Mouse (Mus musculus): ENCODE results near the gene Bmf.

Bmf gene

DNA sequence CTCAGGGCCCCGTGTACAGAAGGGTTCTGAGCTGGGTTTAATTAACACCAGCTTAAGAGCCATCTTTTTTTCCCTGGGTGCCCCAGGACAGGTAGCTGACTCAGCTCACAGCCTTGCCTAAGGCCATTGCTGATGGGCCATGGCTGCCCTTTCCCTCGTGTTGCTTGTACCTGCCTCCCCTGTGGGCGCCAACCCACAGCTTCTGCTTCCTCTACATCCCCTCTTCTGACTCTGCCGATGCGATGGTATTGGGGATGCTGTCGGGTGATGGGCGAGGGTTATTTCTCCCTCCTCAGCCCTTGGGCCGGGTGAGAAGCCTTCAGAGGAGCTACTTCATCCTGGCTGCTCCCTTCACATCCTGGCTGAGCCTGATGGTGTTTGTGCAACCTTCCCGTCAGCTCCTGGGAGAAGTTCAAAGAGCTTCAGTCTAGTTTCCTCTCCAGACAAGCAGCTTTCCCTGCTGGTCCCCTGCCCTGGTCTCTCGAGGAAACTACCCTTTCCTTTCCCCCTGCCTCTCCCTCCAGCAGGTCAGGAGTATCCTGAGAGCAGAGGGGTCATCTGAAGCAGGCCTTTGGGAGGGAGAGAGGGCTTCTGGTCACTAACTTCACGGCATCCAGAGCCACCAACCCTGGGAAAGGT is 37.6 kb downstream of the Bmf start:
- no peak for DNase-seq

DNA sequence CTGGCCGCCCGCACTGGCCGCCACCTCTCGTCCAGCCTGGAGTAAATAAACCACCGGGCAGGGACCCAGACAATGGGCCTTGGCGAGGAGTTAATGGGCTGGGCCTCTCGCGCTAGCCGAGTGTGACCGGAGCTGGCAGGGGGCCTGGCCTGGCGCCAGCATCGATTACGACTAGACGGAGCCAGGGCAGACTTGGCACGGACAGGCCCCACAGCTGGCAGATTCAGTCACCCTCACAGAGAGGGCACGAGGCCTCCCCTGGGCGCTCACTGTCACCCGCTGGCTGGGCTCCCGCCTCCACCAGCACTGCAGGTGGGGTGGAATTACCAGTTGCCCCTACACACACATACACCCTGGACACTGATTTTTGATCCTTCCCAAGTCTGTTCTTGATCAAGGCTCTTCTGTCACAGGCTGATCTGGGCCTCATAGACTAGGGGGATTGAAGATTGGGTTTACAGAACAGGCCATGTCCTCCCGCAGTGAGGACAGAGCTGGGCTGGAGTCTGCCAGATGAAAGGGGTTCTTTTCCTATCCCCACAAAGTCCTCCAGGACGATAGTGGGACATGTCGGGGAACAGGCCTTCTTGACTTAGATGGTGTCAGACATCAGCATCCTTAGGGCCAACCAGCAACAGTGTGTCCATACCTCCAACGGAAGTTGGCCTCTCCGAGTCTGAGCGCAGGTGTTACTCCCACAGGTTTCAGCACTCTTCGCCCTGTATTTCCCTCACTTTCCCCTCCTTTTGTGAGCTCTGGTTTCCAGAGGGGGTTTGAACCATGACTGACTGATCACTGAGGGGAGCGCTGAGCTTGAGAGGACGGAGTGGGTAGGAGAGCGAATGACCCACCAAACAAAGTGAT is 38.8 kb downstream of the Bmf start:
- DNase-seq = no peak

DNA sequence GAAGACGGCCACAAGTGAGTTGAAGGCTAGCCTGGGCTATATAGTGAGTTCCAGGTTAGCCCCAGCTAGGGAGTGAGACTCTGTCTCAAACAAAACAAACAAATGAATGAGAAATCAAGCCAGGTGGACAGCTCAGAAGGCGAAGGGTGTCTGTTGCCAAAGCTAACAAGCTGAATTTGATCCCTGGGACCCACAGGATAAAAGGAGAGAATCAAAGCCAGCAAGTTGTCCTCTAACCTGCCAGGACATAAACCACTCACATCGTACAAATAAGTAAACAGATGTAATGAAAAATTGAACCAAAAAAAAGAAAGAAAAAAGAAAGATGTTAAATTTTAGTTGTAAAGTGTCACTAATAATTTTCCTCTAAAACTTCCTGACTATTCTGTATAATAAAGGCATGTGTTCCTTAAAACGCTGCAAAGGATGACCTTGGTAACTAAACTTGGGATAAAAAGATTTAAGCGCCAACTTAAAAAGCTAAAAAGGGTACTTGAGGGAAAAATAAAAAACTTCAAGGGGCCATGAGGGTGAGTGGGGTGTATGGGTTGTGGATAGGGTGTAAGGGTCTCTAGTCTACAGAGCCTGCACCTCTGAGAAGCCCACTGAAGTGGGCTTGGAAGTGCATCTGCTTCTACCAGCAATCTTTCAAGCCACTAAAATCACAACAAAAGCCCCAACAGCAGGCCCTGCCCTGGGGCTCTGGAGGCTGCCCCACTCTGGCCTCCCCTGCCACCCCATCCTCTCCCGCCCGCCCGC is 39.6 kb downstream of the Bmf start:
- no peak for DNase-seq

DNA sequence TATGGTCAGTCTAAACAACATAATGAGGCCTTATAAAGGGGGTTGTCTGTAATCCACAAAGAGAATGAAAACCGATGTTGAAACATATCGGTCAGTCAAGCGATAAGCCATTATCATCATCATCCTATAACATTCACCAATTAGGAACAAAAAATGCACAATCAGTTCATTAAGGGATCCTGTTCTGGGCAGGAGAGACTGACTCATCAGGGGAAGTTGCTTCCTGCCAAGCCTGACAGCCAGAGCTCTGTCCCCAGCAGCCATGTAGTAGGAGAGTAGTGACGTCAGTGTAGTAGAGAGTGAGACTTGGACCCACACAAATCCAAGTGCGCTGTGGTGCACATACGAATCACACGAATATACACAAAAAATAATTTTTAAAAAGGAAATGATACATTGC is 42.4 kb downstream of the Bmf start:
- no peak for DNase-seq

DNA sequence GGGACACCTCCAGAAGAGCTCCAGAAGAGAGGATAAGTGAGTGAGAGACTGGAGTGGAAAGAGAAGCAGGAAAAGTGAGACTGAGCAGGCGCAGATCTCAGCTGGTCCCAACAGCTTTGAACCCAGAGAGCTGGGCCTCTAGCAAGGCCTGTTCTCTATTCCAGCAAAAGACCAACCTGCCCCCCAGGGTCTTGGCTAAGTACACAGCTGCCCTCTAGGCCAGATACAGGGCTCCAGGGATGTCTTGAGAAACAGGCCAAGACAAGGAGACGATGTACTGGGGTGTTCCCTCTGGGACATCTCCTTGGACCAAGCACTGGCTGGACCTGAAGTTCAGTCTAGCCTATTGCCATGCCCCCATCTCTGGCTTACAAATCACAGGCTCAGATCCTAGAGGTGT is 49.3 kb downstream of the Bmf start:
- peak; percentile 55 for DNase-seq

DNA sequence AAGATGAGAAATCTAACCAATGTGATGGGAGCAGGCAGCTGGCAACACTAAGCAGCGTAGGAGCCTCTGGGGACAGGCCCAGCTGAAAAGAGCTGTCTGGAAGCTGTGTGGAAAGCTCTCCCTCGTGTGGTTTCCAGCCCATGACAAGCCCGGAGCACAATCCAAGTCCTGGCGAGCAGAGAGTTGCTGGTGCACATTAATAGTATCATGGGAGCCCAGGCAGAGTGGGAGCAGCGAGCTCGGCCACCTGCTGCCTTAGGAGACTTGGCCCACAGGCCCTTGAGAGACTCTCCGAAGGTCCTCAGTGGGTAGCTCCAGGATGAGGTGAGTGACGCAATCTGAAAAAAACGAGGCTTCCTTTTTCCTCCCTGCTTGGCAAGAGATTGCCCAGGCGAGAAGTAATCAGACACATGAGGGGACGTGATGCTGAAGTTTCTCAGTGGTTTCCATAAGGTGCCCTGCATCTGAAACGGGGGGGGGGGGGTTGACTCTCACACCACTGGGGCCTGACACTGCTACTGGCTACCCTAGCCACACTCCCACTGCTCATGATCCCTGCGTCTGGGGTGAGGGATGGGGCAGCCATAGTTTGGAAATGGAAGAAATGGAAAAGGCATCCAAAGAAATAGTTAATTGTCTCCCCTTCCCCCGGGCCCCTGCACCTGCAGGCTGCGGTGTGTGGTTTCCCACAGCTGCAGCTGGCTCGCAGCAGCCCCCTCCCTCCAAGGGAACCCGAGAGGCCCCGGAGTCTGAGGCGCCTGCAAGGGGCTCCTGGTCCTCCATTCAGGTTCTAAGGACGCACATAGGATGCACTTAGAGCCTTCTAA is 50.1 kb downstream of the Bmf start:
- DNase-seq = peak; percentile 92

DNA sequence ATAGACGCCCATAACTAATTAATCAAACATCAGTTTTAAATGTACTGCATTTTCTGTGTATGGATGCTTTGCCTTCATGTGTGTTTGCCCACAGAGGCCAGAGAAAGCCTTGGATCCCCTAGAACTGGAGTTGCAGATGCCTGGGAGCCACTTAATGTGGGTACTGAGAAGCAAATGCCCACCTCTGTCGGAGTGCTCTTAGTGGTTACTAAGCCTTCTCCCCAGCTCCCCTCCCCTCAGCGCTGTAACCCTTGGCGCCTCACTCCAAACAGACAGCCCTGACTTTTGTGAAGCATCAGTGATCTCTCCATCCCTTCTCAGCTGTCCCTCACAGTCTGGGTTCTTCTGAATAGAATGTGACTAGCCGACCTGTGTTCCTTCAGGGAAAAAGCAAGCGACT is 51.0 kb downstream of the Bmf start:
- peak; percentile 72 for DNase-seq

DNA sequence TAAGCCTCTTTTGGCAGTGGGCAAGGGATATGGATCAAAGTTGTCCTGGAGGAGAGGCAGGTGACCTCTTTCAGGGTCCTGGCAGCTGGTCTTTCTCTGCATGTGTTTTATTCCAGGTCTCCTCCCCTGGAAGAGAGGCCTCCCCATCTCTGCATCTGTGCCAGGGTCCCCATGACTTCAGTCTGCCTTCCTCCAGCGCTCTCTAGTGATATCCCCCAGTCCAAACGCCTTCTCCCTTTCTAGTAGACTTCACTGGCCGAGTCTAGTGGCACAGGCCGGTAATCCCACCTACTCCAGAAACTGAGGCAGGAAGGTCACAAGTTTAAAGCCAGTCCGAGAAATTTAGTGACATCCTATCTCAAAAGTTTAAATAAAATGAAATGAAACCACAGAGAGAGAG is 51.6 kb downstream of the Bmf start:
- peak; percentile 51 for DNase-seq

DNA sequence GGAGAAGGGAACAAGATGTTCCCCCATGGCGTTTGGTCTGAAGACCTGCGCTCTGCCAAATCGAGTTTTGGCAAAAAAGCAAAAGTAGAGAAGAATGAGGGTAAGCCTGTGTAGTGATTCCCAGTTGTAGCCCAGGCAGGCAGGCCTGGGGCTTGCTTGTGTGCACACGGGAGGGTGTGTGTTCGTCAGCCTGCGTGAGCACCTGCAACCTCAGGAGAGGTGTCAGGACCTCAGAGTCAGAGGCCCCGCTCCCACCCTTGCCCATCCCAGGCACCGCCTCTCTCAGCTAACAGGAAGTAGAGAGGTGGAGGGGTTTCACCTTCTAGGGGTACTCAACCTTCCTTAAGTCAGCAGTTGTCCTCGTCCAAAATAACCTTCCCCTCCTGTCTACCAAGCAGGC is 54.5 kb downstream of the Bmf start:
- peak; percentile 79 for DNase-seq

DNA sequence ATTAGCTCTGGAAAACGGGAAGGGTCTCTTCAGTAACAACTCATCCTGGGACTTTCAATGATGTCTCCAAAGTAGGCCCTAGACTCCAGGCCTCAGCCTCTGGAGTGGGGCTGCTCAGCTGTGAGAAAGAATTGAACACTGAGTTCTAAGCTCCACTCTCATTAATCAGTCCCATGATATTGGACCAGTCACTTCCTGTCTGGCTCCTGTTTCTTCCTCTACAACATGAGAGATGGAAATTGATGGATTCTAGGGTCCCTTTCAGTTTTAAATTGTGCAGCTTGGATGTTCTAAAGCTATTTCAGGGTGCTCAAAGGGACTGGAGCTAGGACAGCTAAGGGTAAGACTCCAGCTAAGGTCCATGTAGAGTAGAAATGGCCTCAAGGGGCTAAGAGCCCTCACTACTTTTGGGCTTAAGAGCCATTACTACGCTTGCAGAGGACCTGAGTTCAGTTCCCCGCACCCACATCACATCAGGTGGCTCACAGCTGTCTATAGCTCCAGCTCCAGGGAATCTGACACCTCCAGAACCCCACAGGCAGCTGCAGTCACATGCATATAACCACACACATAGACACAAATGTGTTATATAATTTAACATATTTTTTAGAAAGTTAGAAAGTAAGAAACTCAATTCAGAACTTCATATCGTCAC is 57.6 kb downstream of the Bmf start:
- DNase-seq = peak; percentile 59

DNA sequence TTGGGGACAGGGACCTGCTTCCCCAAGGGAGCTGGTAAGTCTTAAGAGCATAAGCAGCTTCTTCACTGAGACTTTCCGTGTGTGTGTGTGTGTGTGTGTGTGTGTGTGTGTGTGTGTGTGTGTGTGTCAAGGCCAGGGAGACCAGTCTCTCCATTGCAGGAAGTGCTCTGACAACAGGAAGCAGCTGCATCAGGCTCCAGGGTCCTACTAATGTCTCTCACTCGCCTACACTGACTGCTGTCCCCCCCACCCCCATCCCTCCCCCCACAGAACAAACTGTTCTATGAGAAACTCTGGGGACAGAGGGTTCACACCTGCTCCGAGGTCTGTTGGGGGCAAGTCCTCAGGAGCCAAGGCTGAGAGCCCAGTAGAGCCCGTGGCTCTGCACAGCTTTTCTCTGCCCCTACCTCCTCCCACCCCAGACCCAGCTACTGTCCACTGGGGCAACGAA is 58.2 kb downstream of the Bmf start:
- DNase-seq = peak; percentile 80

DNA sequence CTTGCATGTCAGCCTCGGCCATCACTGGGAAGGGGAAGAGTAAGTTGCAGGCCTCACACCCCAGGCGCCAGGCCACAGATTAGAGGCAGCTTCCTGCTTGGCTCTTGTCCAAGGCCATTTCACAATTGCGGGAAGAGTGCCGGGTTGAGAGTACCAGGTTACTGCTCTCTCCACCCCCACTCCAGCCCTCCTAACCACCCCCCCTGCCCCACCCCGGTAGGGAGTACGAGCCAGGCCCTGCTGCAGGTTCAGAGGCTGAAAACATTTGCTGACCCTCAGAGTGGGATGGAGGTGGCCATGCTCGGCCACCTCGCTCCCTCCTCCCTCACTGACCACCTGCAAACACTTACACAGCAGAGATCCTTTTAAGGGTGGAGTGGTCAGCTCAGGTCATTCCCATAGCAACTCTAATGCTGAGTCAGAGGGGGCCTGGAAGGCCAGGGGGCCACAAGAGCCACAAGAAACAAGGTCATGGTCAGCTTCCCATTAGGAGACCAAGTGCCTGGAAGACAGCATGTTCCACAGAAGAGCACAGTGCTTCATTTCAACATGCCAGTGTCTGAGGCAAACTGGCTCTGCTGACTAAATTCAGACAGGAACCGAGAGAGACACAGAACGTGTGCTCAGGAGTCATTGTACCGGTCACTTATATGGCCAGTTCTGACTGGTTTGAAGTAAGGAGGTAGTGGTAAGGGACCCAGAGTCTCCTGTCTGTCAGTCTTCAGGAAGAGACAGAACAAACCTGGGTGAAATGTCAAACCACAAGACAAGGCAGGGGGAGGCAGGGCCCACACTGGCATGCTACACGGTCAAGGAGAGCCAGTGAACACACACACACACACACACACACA is 59.0 kb downstream of the Bmf start:
- peak; percentile 69 for DNase-seq

DNA sequence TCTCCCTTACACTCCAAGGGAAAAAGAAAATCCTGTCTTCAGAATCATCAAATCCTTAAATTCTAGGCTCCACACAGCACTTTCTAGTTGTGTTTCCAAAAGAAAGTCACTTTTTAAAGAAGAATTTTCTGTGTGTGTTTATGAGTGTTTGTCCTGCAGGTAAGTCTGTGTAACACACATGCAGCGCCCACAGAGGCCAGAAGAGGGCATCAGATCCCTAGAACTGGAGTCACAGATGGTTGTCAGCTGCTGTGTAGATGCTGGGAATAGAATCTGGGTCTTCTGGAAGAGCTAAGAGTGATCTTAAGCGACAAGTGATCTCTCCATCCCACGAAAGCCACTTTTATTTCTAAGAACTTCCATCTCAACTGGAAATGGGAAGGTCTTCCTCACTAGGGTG is 61.7 kb downstream of the Bmf start:
- DNase-seq = peak; percentile 83

DNA sequence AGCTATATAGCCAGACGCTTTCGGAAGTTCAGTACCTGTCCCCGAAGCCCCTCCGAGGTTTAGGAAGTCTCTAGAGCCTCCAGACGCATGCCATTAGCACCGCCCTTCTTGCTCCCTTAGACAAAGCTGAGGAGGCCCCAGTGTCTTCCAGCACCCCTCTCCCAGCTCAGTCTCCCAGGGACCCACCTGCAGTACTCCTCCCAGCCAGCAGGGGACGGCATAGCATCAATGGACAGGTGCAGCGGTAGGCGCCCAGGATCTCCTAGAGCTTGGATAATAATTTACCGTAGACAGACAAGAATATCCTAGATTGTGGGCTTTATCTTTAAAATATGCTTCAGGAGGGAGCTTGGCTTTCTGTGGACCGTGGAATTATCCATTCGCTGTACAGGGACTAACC is 62.6 kb downstream of the Bmf start:
- DNase-seq = peak; percentile 93

DNA sequence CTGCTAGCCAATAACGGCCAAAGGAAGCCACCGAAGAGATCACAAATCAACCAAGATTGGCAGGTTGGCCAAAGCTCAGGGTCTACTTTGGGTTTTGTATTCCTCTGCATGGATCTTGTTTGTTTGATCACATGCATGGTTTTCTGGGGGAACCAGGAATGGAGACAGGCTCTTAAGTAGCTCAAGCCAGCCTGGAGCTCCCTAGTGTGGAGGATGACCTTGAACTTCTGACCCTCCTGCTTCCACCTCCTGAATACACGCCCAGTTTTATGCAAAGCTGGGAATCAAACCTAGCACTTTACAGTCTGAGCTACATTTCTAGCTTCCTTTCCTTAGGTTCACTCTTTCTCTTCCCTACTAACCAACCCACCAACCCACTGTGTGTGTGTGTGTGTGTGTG is 64.1 kb downstream of the Bmf start:
- DNase-seq = no peak

DNA sequence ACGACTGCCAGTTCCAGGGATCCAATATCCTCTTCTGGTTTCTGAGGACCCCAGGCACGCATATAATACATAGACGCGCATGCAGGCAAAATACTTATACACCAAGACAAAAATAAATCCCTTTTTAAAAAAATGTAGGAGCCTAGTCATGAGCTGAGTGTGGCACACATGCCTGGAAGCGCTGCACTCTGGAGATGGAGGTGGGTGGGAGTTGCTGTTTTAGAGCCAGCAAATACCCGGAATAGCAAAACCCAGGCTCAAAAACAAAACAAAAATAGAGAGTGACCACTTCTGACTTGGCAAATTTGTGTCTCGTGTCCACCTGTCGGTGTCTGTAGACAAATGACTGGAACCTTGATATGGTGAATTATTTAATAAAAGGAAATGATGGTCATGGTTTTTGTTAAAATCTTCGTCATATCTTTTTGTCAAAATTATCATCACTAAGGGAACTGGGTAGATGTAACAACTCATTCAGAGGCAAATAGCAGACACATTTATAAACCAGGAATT is 65.0 kb downstream of the Bmf start:
- no peak for DNase-seq

DNA sequence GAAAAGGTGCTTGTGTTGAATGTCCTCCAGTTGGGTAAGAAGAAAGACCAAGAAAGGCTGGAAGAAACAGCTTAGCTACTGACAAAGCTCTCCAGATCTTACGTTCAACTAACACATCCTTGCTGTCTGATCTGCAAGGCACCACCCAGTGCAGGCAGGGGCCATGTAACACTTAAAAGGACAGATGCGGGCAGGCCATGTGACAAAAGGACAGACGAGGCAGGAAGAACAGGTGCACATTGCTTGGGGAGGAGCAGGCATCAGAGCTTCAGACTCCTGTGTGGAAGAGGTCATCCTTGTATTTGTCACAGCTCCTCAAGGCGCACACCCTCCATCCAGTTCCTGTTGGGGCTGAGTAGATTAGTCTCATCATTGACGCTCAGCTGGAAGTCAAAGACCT is 66.5 kb downstream of the Bmf start:
- peak; percentile 56 for DNase-seq

DNA sequence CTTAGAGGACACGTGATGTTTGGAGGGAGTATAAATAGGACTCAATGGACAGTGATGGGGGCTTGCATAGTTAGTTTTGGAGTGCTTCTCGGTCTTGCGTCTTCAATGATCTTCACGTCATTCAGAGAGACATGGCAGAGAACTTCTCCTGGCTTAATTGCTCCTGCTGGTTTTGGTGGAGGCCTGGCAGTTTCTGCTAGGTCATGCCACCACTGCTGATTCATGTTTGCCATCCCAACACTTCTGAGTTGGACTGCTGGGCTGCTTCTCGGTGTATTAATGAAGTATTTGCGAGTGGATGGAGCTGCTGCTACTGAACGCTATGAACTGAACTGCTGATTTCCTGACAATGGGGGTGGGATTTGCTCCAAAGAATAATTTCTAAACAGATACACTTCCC is 68.6 kb downstream of the Bmf start:
- DNase-seq = no peak

DNA sequence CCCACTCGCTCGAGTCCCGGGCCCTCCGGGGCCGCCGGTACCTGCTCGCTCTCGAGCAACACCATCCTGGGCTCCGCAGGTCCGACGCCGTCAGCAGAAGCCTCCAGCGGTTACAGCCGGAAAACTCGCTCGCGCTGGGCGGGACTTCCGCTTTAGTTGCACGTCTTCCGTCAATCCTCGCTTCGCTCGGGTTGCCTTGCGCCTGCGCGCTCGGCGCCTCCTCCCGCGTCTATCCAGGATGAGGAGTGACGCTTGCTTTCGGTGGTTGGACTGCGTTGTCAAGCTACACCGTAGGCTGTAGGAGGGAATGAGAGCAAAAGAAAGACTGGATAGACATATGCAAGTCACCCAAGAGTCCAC is 70.0 kb downstream of the Bmf start, which contains the start of gene Srp14:
Gene Srp14 (minus strand): TSS at position 162 of the 360 bp plus-strand sequence.
- DNase-seq = peak; percentile 91

DNA sequence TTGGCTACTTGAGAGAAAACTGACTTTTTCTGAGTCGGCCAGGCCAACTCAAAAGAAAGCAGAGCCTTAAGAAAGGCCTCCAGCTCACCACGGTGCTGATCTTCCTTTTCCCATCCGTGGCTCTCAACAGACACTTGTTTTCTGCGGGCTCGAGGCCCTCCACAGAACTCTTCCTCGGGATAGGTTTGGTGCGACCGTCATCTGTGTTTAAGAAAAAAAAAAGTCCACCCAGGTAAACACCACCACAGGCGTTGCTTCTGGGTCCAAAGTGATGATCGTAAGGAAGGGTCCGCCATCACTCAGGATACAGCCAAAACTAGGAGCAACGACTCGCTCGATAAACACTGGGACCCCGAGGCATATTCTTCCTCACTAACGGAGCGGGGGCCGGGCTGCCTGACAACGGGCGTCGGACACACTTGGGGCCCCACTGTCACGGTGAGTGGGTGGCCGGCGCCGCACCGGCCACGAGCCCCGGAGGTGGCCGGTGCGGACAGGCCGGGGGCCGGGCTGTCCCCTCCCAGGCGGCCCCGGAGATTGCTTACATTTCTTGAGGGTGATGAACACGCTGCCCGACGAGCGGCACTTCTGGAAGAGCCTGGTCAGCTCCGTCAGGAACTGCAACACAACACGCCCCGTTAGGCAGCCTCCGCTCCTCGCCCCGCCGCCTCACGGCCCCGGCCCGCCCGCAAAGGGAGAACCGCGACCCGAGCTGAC is 70.5 kb downstream of the Bmf start:
- DNase-seq = no peak

All from thymus, postnatal 25 days (tissue).